Mouse (Mus musculus) hindbrain, embryonic 13.5 days (tissue): Measurements from ENCODE around the gene Sycp2l. TPM values are rescaled to one million over a fixed set of nuclear protein-coding genes. Genes with fewer than 3 reads are reported as not detected.

Experiments used
- ATAC-seq: fragments of 200-750 bp; cut with Nextera tagmentation; 2 replicates; pipeline ENCODE4 v1.8.0; 2017; ENCODE audit warnings: moderate TSS enrichment; ENCODE audit not compliant: low FRiP score
- H3K27ac ChIP-seq: fragments of 300-500 bp; sonication (generic); 2 replicates; pipeline ENCODE4 v1.5.1; 2015; ENCODE audit warnings: inconsistent platforms, mild to moderate bottlenecking, moderate library complexity
- H3K27me3 ChIP-seq: fragments of 300-500 bp; sonication (generic); 2 replicates; pipeline ENCODE4 v1.6.1; 2015; ENCODE audit warnings: mild to moderate bottlenecking, inconsistent platforms
- H3K36me3 ChIP-seq: fragments of 300-500 bp; sonication (generic); 2 replicates; pipeline ENCODE4 v1.6.1; 2015; ENCODE audit warnings: mild to moderate bottlenecking, inconsistent platforms
- H3K4me1 ChIP-seq: fragments of 300-500 bp; sonication (generic); replicated peaks from 2 replicates; pipeline ENCODE4 v1.6.1; 2015; ENCODE audit warnings: inconsistent platforms
- H3K4me2 ChIP-seq: fragments of 300-500 bp; sonication (generic); 2 replicates; pipeline ENCODE4 v1.6.1; 2015; ENCODE audit warnings: inconsistent platforms, mild to moderate bottlenecking, moderate library complexity
- H3K4me3 ChIP-seq: fragments of 300-500 bp; sonication (generic); 2 replicates; pipeline ENCODE4 v1.5.1; 2015; ENCODE audit warnings: mild to moderate bottlenecking, inconsistent platforms
- H3K9ac ChIP-seq: fragments of 300-500 bp; sonication (generic); 2 replicates; pipeline ENCODE4 v1.6.1; 2015; ENCODE audit warnings: mild to moderate bottlenecking, inconsistent platforms
- H3K9me3 ChIP-seq: fragments of 300-500 bp; sonication (generic); 2 replicates; pipeline ENCODE4 v1.6.1; 2016; ENCODE audit warnings: inconsistent platforms
- WGBS: fragments of 180-500 bp; shearing (Covaris S2); methylation state at CpG from one replicate; pipeline ENCODE4 v1.1.7; 2015; 5-methylcytosine and 5-hydroxymethylcytosine counted together
- polyA plus RNA-seq: library from polyadenylated mRNA; unstranded; fragments of >200 nt; fragmentation: Nextera tagmentation; extraction: Ambion mirVana; gene quantifications from 2 replicates; pipeline ENCODE4 v1.2.1, GENCODE M21; 2015

Gene Sycp2l
- not detected in 2 replicates for polyA plus RNA-seq

DNA sequence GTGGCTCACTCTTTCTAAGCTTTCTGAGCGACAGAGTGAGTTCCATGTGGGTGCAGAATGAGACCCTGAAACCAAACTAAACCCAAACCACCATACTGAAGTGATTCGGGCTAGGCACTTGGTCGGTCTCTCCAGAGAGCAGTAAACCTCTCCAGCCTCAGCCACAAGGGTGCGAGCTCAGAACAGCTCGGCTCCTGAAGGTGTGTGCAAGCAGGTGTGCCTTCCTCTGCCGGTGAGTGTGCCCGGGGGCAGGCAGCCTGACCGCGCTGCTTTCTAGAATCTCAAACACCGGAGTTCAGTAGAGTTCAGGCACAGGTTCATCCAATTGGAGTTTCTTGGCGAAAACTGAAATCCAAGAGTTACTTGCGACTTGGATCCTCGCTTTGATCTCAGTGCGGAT is at the start of gene Sycp2l:
Gene Sycp2l, plus strand, starts transcription at position 368 of the 400 bp plus-strand sequence.
- Histone ChIP-seq H3K4me2 (0 out of 2 replicates have a peak within 1 kb of the TSS, but pooled peaks have one; percentile 15), H3K4me3 (no peak within 1 kb of the TSS), H3K36me3 (no peaks in the 10 kb centered on the region), H3K4me1 (no peaks in the 10 kb centered on the region), H3K27ac (no peak within 1 kb of the TSS), H3K27me3 (peaks cover 28% of the 10 kb centered on the region), H3K9ac (no peak within 1 kb of the TSS), H3K9me3 (no peaks in the 10 kb centered on the region)
- ATAC-seq, result no peak
- 38% methylated on average over 14 of the region's 14 CpGs for WGBS

DNA sequence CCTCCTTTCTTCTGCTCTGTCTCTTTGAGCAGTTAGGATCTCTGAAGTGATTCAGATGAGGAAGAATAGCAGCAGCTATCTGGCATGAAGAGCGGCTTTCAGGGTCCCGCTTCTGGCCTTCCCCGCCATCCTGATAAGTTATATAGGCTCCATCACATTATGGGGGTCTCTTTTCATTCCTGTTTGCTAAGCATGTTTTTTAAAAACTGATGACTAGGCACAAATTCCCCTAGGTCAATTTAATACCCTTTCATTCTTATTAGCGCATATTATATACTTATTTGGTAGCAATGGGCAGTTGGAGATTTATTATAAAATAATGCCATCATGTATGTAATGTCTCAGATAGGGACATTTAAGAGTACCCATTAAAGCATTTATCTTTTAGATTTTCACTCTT is 46.5 kb upstream of the Sycp2l start:
- Histone ChIP-seq H3K4me3 (no peak overlapping the region), H3K27ac (no peak overlapping the region), H3K9ac (no peak overlapping the region), H3K9me3 (no peaks in the 10 kb centered on the region), H3K36me3 (no peaks in the 10 kb centered on the region), H3K4me1 (no peaks in the 10 kb centered on the region), H3K27me3 (no peaks in the 10 kb centered on the region), H3K4me2 (no peak overlapping the region)
- 96% methylated on average over 4 of the region's 4 CpGs for WGBS
- no peak for ATAC-seq

DNA sequence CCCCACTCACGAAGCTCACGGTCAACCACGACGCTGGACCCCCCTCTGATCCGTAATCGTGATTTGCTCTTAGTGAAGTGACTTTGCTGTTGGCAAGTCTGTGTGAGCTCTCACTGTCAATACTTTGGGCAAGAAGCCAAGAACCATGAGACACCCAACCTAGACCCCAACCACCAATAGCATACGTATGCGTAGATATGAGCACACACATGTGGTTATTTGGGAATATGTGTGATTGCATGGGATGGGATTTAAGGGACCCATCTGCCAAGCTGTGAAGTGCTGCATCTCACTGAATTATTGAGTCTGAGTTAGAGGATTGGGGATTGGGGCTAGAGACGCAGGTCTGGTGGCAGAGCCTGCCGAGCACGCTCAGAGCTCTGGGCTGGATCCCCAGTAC is 42.5 kb upstream of the Sycp2l start:
- Histone ChIP-seq H3K36me3 (no peaks in the 10 kb centered on the region), H3K4me3 (no peak overlapping the region), H3K4me1 (no peaks in the 10 kb centered on the region), H3K27me3 (peaks cover 4% of the 10 kb centered on the region; the same call in 1 of the 2 replicates), H3K9me3 (no peaks in the 10 kb centered on the region), H3K4me2 (no peak overlapping the region), H3K9ac (no peak overlapping the region), H3K27ac (no peak overlapping the region)
- 94% methylated on average over 11 of the region's 11 CpGs for WGBS
- no peak for ATAC-seq

DNA sequence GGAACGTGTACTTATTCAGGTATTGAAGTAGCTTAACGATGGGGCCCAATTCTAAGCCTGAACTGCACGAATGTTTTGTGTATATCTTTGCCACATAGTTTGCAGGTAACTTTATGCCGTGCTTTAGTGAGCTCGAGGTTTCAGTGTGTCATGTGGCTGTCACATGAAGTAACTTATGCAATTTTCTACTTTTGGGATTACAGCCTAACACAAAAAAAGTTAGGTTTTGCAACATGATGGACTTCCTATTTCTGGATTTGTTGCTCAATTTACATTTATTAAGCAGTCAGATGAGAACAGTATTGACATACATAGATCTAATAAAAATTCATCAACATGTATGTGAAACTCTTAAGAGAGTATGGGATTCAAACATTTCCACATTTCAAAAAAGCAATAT is 40.3 kb upstream of the Sycp2l start:
- Histone ChIP-seq H3K4me1 (peaks cover 3% of the 10 kb centered on the region; the same call in 1 of the 2 replicates), H3K4me2 (no peak overlapping the region), H3K4me3 (no peak overlapping the region), H3K36me3 (no peaks in the 10 kb centered on the region), H3K27ac (no peak overlapping the region), H3K27me3 (peaks cover 22% of the 10 kb centered on the region), H3K9me3 (no peaks in the 10 kb centered on the region), H3K9ac (no peak overlapping the region)
- no peak for ATAC-seq
- 90% methylated on average over 5 of the region's 5 CpGs for WGBS

DNA sequence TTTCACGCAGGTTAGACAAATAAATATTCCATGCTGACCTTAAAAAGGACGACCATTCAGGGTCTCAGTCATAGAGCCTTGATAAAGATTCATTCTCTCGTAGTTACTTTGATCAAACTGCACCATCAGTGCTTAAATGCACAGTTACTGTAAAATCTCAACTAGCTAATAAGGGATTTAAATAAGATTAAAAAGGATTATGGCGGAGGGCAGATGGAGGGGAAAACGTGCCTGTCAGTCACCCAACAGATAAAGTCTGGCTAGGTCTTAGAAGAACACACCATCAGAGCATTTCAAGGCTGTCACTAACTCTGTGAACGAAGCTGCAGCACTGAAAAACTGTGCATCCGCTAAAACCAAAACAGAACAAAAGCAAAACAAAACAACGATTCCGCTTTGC is 36.2 kb upstream of the Sycp2l start:
- no peak overlapping the region for H3K4me3 ChIP-seq
- H3K27me3 ChIP-seq, result peaks cover 50% of the 10 kb centered on the region
- no peaks in the 10 kb centered on the region for H3K36me3 ChIP-seq
- ATAC-seq, result no peak
- no peak overlapping the region for H3K27ac ChIP-seq
- 73% methylated on average over 9 of the region's 9 CpGs for WGBS
- no peaks in the 10 kb centered on the region for H3K9me3 ChIP-seq
- no peak overlapping the region for H3K4me2 ChIP-seq
- peaks cover 11% of the 10 kb centered on the region; the same call in 1 of the 2 replicates for H3K4me1 ChIP-seq
- no peak overlapping the region for H3K9ac ChIP-seq

DNA sequence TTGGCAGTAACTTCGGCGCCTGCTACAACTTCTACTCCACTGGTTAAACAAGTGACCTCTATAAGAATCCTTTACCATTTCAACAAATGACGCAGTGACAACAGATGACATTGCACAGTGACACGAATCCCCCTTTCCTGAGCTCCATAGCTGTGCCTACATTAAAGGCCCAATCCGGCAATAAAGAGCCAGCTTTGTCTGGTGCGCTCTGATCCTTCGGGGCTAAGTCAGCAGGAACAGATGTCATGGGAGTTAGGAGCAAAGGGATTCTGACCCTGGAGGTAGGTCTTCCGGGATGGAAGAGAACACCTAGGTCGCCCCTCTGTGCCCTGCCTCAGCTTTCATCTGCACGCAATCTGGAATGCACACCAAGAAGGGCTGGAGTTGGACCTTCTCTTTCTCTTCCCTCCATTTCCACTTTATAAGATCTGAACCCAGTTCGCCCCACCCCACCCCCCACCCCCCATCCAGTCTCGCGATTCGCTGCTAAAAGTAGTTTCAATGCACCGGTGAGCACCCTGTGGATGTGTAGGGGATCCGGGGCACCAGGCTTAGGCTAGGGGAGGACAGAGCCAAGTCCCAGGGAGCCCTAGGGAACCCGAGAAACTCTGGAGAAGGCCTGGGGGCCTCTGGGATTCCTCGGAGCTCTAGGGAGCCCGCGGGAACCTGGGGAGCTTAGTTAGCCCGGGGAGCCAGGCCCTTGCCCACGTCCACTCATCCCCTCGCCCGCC is 35.3 kb upstream of the Sycp2l start:
- ATAC-seq, result peak; percentile 61
- Histone ChIP-seq H3K27ac (no peak overlapping the region), H3K9me3 (no peaks in the 10 kb centered on the region), H3K4me3 (peak overlapping the region; percentile 51), H3K9ac (peak overlapping the region; percentile 53), H3K4me1 (peaks cover 11% of the 10 kb centered on the region; the same call in 1 of the 2 replicates), H3K36me3 (no peaks in the 10 kb centered on the region), H3K4me2 (peak overlapping the region; percentile 73), H3K27me3 (peaks cover 50% of the 10 kb centered on the region)
- 9% methylated on average over 21 of the region's 24 CpGs for WGBS

DNA sequence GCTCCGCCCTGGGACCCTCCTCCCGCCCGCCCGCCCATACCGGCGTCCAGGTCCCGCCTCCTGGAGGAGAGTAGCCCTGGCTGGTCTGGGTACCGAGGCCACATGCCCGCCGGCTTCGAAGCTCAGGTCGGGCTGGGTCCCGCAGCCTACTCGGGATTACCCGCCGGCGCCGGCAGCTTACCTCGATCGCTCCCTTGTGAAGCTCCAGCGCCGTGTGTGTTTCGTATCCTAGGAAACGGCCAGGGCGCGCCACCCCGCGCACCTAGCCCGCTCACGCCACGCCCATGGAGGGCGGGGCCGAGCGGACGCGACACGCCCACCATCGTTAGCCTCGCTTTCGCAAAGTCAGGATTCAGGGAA is 34.7 kb upstream of the Sycp2l start, which contains the start of gene Mak:
Gene Mak, minus strand, starts transcription at position 286 of the 360 bp plus-strand sequence.
- peak within 1 kb of the TSS; percentile 73 for H3K4me2 ChIP-seq
- WGBS, result under 1% methylated on average over 36 of the region's 40 CpGs
- peaks cover 50% of the 10 kb centered on the region for H3K27me3 ChIP-seq
- peaks cover 11% of the 10 kb centered on the region; the same call in 1 of the 2 replicates for H3K4me1 ChIP-seq
- peak; percentile 92 for ATAC-seq
- H3K9ac ChIP-seq, result peak within 1 kb of the TSS; percentile 53
- no peaks in the 10 kb centered on the region for H3K9me3 ChIP-seq
- no peak within 1 kb of the TSS for H3K27ac ChIP-seq
- no peaks in the 10 kb centered on the region for H3K36me3 ChIP-seq
- H3K4me3 ChIP-seq, result peak within 1 kb of the TSS; percentile 51

DNA sequence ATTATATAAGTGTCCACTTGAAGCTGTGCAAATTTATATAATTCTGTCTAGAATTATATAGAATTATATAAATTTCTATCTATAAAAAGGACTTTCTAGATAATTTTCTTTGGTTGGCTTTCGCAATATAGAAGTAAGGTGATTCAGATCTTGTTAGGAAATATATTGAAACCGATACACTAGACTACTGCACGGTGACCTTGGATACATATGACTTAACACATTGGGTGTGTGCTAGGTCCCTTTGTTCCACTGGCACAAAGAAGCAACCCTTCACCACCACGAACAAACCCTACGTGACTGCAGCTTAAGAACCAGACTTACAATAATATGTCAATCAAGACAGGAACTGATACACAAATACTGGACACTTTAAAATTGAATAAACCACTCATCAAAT is 34.2 kb upstream of the Sycp2l start:
- 0 out of 2 replicates have a peak, but pooled peaks have one; percentile 45 for ATAC-seq
- Histone ChIP-seq H3K27me3 (peaks cover 50% of the 10 kb centered on the region), H3K4me2 (peak overlapping the region; percentile 73), H3K9ac (no peak overlapping the region), H3K4me3 (no peak overlapping the region), H3K9me3 (no peaks in the 10 kb centered on the region), H3K36me3 (no peaks in the 10 kb centered on the region), H3K4me1 (peaks cover 11% of the 10 kb centered on the region; the same call in 1 of the 2 replicates), H3K27ac (no peak overlapping the region)
- WGBS, result 56% methylated on average over 5 of the region's 5 CpGs

DNA sequence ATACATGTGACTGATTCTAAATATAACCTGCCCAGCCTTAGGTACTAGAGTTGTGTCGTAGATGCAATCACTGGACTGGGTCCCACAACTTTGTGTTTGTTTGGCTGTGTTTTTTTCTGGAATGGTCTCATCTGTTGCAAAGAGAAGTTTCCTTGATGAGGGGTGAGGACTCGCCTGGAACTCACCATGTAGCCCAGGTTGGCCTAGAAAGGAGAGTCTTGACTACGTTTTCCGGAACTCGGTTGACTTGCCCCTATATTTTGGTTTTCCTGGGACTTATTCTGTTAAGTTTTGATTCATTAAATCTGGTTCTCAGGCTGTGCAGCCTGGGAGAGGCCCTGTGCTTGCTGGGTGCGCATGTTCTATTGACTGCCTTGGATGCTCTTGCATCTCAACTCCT is 33.4 kb upstream of the Sycp2l start:
- no peaks in the 10 kb centered on the region for H3K9me3 ChIP-seq
- ATAC-seq, result no peak
- H3K27ac ChIP-seq, result no peak overlapping the region
- H3K9ac ChIP-seq, result no peak overlapping the region
- 93% methylated on average over 6 of the region's 6 CpGs for WGBS
- H3K4me3 ChIP-seq, result no peak overlapping the region
- no peak overlapping the region for H3K4me2 ChIP-seq
- H3K27me3 ChIP-seq, result peaks cover 45% of the 10 kb centered on the region
- H3K4me1 ChIP-seq, result peaks cover 11% of the 10 kb centered on the region; the same call in 1 of the 2 replicates
- H3K36me3 ChIP-seq, result no peaks in the 10 kb centered on the region

DNA sequence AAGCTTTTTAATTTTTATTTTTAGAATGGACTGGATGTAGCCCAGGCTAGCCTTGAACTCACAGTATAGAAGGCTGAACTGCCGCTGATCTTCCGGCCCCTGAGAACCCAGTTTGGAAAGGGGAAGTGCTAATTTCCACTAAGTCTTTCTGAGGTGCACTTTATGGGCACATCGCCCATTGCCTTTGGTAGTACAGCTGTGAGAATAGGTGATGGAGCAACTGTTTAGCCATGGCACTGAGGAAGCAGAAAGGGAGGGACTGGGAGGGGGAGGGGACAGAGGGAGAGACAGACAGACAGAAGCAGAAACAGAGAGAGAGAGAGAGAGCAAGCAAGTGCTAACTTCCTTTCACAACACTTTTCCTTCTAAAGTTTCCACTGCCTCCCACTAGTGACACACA is 29.6 kb upstream of the Sycp2l start:
- Histone ChIP-seq H3K9ac (no peak overlapping the region), H3K27me3 (peaks cover 21% of the 10 kb centered on the region), H3K9me3 (no peaks in the 10 kb centered on the region), H3K4me2 (no peak overlapping the region), H3K4me1 (peaks cover under 1% of the 10 kb centered on the region; the same call in 1 of the 2 replicates), H3K4me3 (no peak overlapping the region), H3K27ac (no peak overlapping the region), H3K36me3 (no peaks in the 10 kb centered on the region)
- 86% methylated on average over 3 of the region's 3 CpGs for WGBS
- ATAC-seq, result no peak

DNA sequence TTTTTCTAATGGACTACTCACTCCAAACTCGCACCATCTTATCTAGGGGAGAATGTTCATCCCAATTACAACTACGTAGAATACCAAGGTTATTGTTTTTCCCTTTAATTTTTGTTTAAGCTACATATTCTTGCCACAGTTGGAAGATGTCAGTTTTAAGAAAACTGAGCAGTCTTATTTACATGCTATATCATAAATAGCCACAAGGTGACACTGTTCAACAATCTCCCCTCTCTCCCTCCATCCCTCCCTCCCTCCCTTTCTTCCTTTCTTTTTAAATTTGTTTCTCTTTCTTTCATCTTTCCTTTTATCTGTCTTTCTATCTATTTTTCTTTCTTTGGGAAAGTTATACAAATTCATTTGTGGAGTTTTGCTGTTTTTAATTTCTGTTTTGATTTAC is 29.0 kb upstream of the Sycp2l start:
- ATAC-seq, result no peak
- Histone ChIP-seq H3K9me3 (no peaks in the 10 kb centered on the region), H3K27ac (no peak overlapping the region), H3K4me1 (no peaks in the 10 kb centered on the region), H3K4me3 (no peak overlapping the region), H3K27me3 (peaks cover 18% of the 10 kb centered on the region), H3K9ac (no peak overlapping the region), H3K4me2 (no peak overlapping the region), H3K36me3 (no peaks in the 10 kb centered on the region)
- WGBS, result 23% methylated on average over 2 of the region's 2 CpGs

DNA sequence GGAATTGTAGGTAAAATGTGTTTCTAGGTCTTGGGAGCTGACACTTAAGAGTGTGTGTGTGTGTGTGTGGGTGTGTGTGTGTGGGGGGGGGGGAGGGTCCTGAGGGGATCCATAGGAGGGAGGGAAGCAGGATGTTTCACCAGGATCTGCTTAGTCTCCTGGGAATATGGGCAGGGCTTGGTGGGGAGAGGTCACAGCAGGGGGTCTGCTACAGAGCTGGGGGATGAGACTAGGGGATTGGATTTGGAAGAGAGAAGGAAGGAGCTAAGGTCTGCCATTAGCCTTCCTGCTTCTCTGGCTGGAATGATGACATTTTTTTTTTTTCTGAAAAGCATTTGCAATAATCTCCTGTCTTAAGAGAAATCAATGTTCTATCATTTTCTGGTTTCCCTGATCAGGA is 25.4 kb upstream of the Sycp2l start:
- Histone ChIP-seq H3K27ac (no peak overlapping the region), H3K4me1 (peaks cover 4% of the 10 kb centered on the region; the same call in 1 of the 2 replicates), H3K4me2 (no peak overlapping the region), H3K9ac (no peak overlapping the region), H3K4me3 (no peak overlapping the region), H3K36me3 (no peaks in the 10 kb centered on the region), H3K27me3 (no peaks in the 10 kb centered on the region), H3K9me3 (no peaks in the 10 kb centered on the region)
- no peak for ATAC-seq

DNA sequence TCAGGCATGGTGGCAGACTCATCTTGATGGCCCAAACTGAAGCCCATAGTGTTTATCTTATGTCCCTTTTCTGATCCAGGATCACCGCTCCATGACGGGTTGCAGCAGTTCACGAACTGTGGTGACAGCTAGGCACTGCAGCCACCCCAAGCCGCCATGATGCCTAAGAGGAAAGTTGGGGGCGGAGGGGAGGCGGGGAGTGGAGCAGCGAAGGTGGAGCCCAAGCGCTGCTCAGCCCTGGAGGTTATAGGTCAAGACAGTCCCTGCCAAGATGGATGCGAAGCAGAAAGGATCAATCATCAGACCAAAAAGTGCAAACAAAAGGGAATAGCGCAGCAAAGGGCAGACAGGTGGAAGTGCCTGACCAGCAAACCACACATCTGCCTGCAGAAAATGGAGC is 22.8 kb upstream of the Sycp2l start:
- H3K4me3 ChIP-seq, result no peak overlapping the region
- peaks cover 4% of the 10 kb centered on the region; the same call in 1 of the 2 replicates for H3K4me1 ChIP-seq
- no peaks in the 10 kb centered on the region for H3K27me3 ChIP-seq
- no peak overlapping the region for H3K27ac ChIP-seq
- H3K36me3 ChIP-seq, result no peaks in the 10 kb centered on the region
- no peak overlapping the region for H3K9ac ChIP-seq
- no peak for ATAC-seq
- H3K4me2 ChIP-seq, result peak overlapping the region; percentile 18; the same call in 1 of the 2 replicates
- WGBS, result 25% methylated on average over 10 of the region's 10 CpGs
- no peaks in the 10 kb centered on the region for H3K9me3 ChIP-seq
